Mouse (Mus musculus) stomach, adult 2 months (tissue): ENCODE data around the gene Rfc4. TPM values are rescaled to one million over a fixed set of nuclear protein-coding genes. Genes with fewer than 3 reads are reported as not detected.

Experiments used
- polyA plus RNA-seq: library from polyadenylated mRNA; depleted of rRNA; stranded (reverse); fragments of >200 nt; gene quantifications from 2 replicates; pipeline ENCODE4 v1.2.3, GENCODE M21; 2012; rRNA removed

The Rfc4 gene
- polyA plus RNA-seq = not detected in 2 replicates

DNA sequence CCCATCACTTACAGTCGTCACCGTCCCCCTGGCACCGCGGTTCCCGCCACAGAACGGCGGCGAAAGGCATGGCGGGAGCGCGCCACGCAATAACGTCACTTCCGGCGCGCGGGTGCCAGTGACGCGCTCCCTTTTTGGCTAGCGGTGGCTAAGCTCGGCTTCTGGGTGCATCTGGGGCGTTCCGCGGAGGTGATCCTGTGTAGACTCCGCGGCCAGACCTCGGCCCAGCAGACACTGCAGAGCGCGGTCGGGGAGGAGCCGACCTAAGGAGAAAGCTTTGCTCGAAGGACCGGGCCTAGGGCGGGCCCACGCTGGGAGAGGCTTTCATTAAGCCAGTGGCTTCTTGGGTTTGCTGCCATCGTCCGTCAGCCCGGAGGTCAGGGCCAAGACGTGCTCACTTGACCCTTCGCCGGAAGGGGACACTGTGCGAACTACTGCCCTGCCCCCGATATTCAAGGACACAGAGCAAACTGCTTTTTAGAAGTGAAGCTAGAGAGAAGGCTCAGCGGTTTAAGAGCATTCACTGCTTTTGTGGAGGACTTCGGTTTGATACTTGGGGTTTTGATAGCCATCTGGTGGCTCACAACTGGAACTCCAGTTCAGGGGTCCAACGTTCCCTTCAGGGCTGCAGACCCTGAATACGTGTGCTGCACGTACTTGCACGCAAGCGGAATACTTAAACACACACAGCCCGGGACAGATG, at the start of gene Rfc4:
Gene Rfc4 (minus strand): TSS at position 65 of the 703 bp plus-strand sequence.

GRCm38 (mm10) chr16:23146280-23146679, 18.7 kb upstream of the Rfc4 start, which contains the start of gene Adipoq:
Gene Adipoq, plus strand, starts transcription at chr16:23146536.

GRCm38 (mm10) chr16:23107231-23107942, 20.1 kb downstream of the Rfc4 start, which contains the start of gene Eif4a2:
Gene Eif4a2, plus strand, starts transcription at chr16:23107444.

Other genes with a start within 250 kb of the Rfc4 start
- gene Ahsg, start 236.5 kb downstream of the Rfc4 start, polyA plus RNA-seq = 1.8 and 2.2 TPM in 2 replicates
- gene Fetub, start 209.4 kb downstream of the Rfc4 start, polyA plus RNA-seq = 13.9 and 27.8 TPM in 2 replicates
- not detected in 2 replicates for gene Hrg, start 176.7 kb downstream of the Rfc4 start, polyA plus RNA-seq
- 0.04 TPM in 1 of 2 replicates, not detected in the other for gene Kng2, start 98.3 kb downstream of the Rfc4 start, polyA plus RNA-seq
- not detected in 2 replicates for gene Kng1, start 69.9 kb downstream of the Rfc4 start, polyA plus RNA-seq
- gene Eif4a2, start 20.3 kb downstream of the Rfc4 start, polyA plus RNA-seq = 7.3 and 11.4 TPM in 2 replicates
- 5.9 and 6.5 TPM in 2 replicates for gene Adipoq, start 18.8 kb upstream of the Rfc4 start, polyA plus RNA-seq
- 1.4 and 3.0 TPM in 2 replicates for gene St6gal1, start 97.0 kb upstream of the Rfc4 start, polyA plus RNA-seq